Comparison of ENCODE assay signal across 8 mouse cellular contexts in the genomic region with DNA sequence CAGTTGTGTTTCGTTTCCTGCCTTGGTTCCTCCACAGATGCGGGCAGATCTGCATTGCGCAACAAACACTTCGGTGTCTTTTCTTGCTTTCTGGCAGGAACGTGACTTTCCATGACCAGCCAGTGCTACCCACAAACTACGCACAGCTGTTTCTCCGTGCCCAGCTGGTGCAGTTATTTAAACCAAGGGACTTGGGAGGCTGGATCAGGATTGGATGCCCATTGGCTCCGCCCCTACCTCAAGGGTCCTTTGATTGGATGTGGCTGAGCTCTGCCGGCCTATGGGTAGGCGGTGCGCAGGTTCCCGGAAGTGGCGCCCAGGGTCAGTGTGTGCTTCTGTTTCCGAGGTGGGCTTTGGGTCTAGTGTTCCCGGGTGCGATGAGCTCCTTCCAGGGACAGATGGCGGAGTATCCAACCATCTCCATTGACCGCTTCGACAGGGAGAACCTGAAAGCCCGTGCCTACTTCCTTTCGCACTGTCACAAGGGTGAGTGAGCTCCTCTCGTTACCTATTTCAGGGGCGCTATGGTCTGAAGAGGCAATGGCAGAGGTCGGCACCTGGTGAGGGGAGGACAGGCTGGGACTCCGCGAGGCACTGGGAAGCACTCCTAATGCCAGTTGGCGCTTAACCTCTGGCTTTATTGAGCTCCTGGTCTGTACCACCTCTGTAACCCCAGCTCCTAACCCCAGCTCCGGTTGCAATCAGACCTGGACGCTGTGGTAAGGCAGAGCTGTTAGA. TPM values are rescaled to one million over a fixed set of nuclear protein-coding genes. Genes with fewer than 3 reads are reported as not detected.
DNase-seq lines count a peak whose midpoint lies in the region; ATAC-seq and TF ChIP-seq lines count a peak whose summit lies in the region.

Gene Dclre1c (plus strand): TSS at position 291 of the 738 bp plus-strand sequence.

- TF ChIP-seq EP300 in liver, embryonic 14.5 days (IDR thresholded peaks at IDR 0.05; ENCODE audit: low read depth) = no peak
- no peak for TF ChIP-seq EP300 in stomach, postnatal 0 days (optimal IDR thresholded peaks at IDR 0.05)

- H3K4me3 ChIP-seq in heart, embryonic 15.5 days = peak within 1 kb of the TSS; percentile 70
- peak within 1 kb of the TSS; percentile 75 to 88 for H3K4me3 ChIP-seq in liver, embryonic 14.5 days (ENCODE audit: insufficient read depth in 1 of 2, low read depth in 2 of 2, low read length in 2 of 2)
- H3K4me3 ChIP-seq in neural tube, embryonic 11.5 days (ENCODE audit: low read depth, low read length) = peak within 1 kb of the TSS; percentile 52
- peak within 1 kb of the TSS; percentile 64 for H3K4me3 ChIP-seq in stomach, postnatal 0 days (ENCODE audit: low read depth, low read length)

- peak within 1 kb of the TSS; percentile 87 for H3K4me2 ChIP-seq in heart, embryonic 15.5 days
- H3K4me2 ChIP-seq in liver, embryonic 14.5 days (ENCODE audit: low read depth) = peak within 1 kb of the TSS; percentile 69
- peak within 1 kb of the TSS; percentile 79 for H3K4me2 ChIP-seq in neural tube, embryonic 11.5 days (ENCODE audit: low read depth)
- H3K4me2 ChIP-seq in stomach, postnatal 0 days (replicated peaks; ENCODE audit: low read depth) = peak within 1 kb of the TSS; percentile 98

- no peaks in the 10 kb centered on the region for H3K9me3 ChIP-seq in heart, embryonic 15.5 days (replicated peaks)
- no peaks in the 10 kb centered on the region for H3K9me3 ChIP-seq in liver, embryonic 14.5 days (ENCODE audit: control insufficient read depth, low read length)
- H3K9me3 ChIP-seq in neural tube, embryonic 11.5 days (ENCODE audit: control insufficient read depth, low read length) = no peaks in the 10 kb centered on the region
- no peaks in the 10 kb centered on the region for H3K9me3 ChIP-seq in stomach, postnatal 0 days (ENCODE audit: control insufficient read depth, low read length)

- H3K36me3 ChIP-seq in heart, embryonic 15.5 days = no peaks in the 10 kb centered on the region
- no peaks in the 10 kb centered on the region for H3K36me3 ChIP-seq in liver, embryonic 14.5 days (replicated peaks; ENCODE audit: control insufficient read depth, insufficient read depth, low read depth)
- no peaks in the 10 kb centered on the region for H3K36me3 ChIP-seq in neural tube, embryonic 11.5 days (ENCODE audit: control insufficient read depth, insufficient read depth, low read length)
- H3K36me3 ChIP-seq in stomach, postnatal 0 days (ENCODE audit: control insufficient read depth, insufficient read depth, low read length) = no peaks in the 10 kb centered on the region

- H3K4me1 ChIP-seq in heart, embryonic 15.5 days (replicated peaks) = 0 out of 2 replicates have a peak, but pooled peaks cover 4% of the 10 kb centered on the region
- H3K4me1 ChIP-seq in liver, embryonic 14.5 days (replicated peaks; ENCODE audit: control insufficient read depth in 2 of 2, insufficient read depth in 2 of 2, low read length in 1 of 2) = peaks cover 3 to 7% of the 10 kb centered on the region in 2 experiments; a peak in 2 of 4 replicates
- H3K4me1 ChIP-seq in neural tube, embryonic 11.5 days (ENCODE audit: control insufficient read depth, insufficient read depth, low read length) = peaks cover 3% of the 10 kb centered on the region; the same call in 1 of the 2 replicates
- no peaks in the 10 kb centered on the region; the same call in 1 of the 2 replicates for H3K4me1 ChIP-seq in stomach, postnatal 0 days (replicated peaks; ENCODE audit: control insufficient read depth, insufficient read depth)

- no peak for TF ChIP-seq CTCF in liver, embryonic 14.5 days (IDR thresholded peaks at IDR 0.05; ENCODE audit: low read depth)
- no peak for TF ChIP-seq CTCF in stomach, postnatal 0 days (IDR thresholded peaks at IDR 0.05; ENCODE audit: low read depth)

- no peak within 1 kb of the TSS for H3K27ac ChIP-seq in heart, embryonic 15.5 days
- peak within 1 kb of the TSS; percentile 12; the same call in 1 of the 2 replicates for H3K27ac ChIP-seq in liver, embryonic 14.5 days
- H3K27ac ChIP-seq in neural tube, embryonic 11.5 days (ENCODE audit: low read depth, low read length) = no peak within 1 kb of the TSS
- peak within 1 kb of the TSS; percentile 40; the same call in 1 of the 2 replicates for H3K27ac ChIP-seq in stomach, postnatal 0 days (replicated peaks)

- H3K9ac ChIP-seq in heart, embryonic 15.5 days = peak within 1 kb of the TSS; percentile 59
- H3K9ac ChIP-seq in liver, embryonic 14.5 days (replicated peaks) = peak within 1 kb of the TSS; percentile 63
- peak within 1 kb of the TSS; percentile 47 for H3K9ac ChIP-seq in neural tube, embryonic 11.5 days (ENCODE audit: low read length)
- H3K9ac ChIP-seq in stomach, postnatal 0 days (ENCODE audit: low read length) = peak within 1 kb of the TSS; percentile 72

- peak; percentile 87 for DNase-seq in c-Kit-negative CD71-positive TER-119-positive erythroid progenitor cells, embryonic 14.5 days (ENCODE audit: low read depth, low spot score)
- peak; percentile 86 for DNase-seq in fibroblast of lung, adult 2 months (ENCODE audit: low read depth)
- DNase-seq in kidney, postnatal 25 days = peak; percentile 93 to 96
- peak; percentile 84 to 92 (median 89) for DNase-seq in liver, embryonic 14.5 days (ENCODE audit: low read depth in 3 of 3, low spot score in 3 of 3)
- peak; percentile 92 for DNase-seq in neural tube, embryonic 11.5 days (ENCODE audit: low spot score)
- DNase-seq in stomach, postnatal 0 days (ENCODE audit: low spot score) = peak; percentile 93

- ATAC-seq in CD4-positive, CD25-positive, alpha-beta regulatory T cell, adult 4 months = peak; percentile 90
- ATAC-seq in heart, embryonic 15.5 days (replicated peaks; ENCODE audit: insufficient number of reproducible peaks, insufficient read depth, low FRiP score, low read depth) = peak; percentile 92
- ATAC-seq in liver, embryonic 14.5 days (ENCODE audit: insufficient read depth) = peak; percentile 99
- peak; percentile 97 for ATAC-seq in neural tube, embryonic 11.5 days (ENCODE audit: insufficient read depth, low FRiP score, low TSS enrichment)
- peak; percentile 98 for ATAC-seq in stomach, postnatal 0 days (ENCODE audit: low FRiP score, low TSS enrichment)

- H3K27me3 ChIP-seq in heart, embryonic 15.5 days = no peaks in the 10 kb centered on the region
- H3K27me3 ChIP-seq in liver, embryonic 14.5 days (ENCODE audit: control insufficient read depth, insufficient read depth, low read length) = no peaks in the 10 kb centered on the region
- H3K27me3 ChIP-seq in neural tube, embryonic 11.5 days (ENCODE audit: control insufficient read depth, insufficient read depth, low read length) = no peaks in the 10 kb centered on the region
- no peaks in the 10 kb centered on the region for H3K27me3 ChIP-seq in stomach, postnatal 0 days (ENCODE audit: control insufficient read depth, insufficient read depth, low read length)

- 1% methylated on average over 29 of the region's 29 CpGs for WGBS in heart, embryonic 15.5 days
- WGBS in liver, embryonic 14.5 days (ENCODE audit: insufficient replicate concordance) = under 1% methylated on average over 29 of the region's 29 CpGs
- WGBS in neural tube, embryonic 11.5 days = under 1% methylated on average over 29 of the region's 29 CpGs
- WGBS in stomach, postnatal 0 days = under 1% methylated on average over 29 of the region's 29 CpGs

RNA-seq across cellular contexts. Expression of gene Dclre1c, which starts in this region (rescaled TPM):
- 10 to 100 TPM; 16.8 to 19.8 TPM for polyA plus RNA-seq in CD4-positive, CD25-positive, alpha-beta regulatory T cell, adult 4 months (2017; shearing (Covaris generic))
- polyA plus RNA-seq in heart, embryonic 15.5 days (2015; fragmentation: Nextera tagmentation; extraction: Ambion mirVana) = 3.4 and 5.3 TPM in 2 replicates
- 3.8 and 4.6 TPM in 2 replicates for polyA plus RNA-seq in liver, embryonic 14.5 days (2012; rRNA removed)
- 3.0 and 4.5 TPM in 2 replicates for polyA plus RNA-seq in liver, embryonic 14.5 days (2014; fragmentation: Nextera tagmentation; extraction: Ambion mirVana)
- 6.2 and 7.7 TPM in 2 replicates for polyA plus RNA-seq in neural tube, embryonic 11.5 days (2014; fragmentation: Nextera tagmentation; extraction: Ambion mirVana)
- 2.8 and 3.4 TPM in 2 replicates for polyA plus RNA-seq in stomach, postnatal 0 days (2015; fragmentation: Nextera tagmentation; extraction: Ambion mirVana)

Comparison
In these comparisons a context has a peak if more than half of its experiments do, and no peak if none do; other contexts are left out.
1. H3K27ac ChIP-seq: peak in liver, embryonic 14.5 days (single experiment) and stomach, postnatal 0 days (single experiment); none in heart, embryonic 15.5 days (single experiment) and neural tube, embryonic 11.5 days (single experiment).
2. Peak in every context shown above with its lines, with median percentiles within 50 percentile points of each other: ATAC-seq, DNase-seq, H3K4me2 ChIP-seq, H3K4me3 ChIP-seq and H3K9ac ChIP-seq.